Mouse (Mus musculus) megakaryocyte, embryonic 14.5 days (primary cell): ENCODE results near the gene Slc25a33. TPM values are rescaled to one million over a fixed set of nuclear protein-coding genes. Genes with fewer than 3 reads are reported as not detected.
"Not testable (repeated sequence)": the region's sequence is repeated elsewhere in the genome, so short reads cannot be mapped to it uniquely, and the experiment has no call there.

Experiments used
- H3K27me3 ChIP-seq: replicated peaks from 2 replicates; pipeline ENCODE3; 2012; ENCODE audit warnings: inconsistent platforms
- H3K36me3 ChIP-seq: replicated peaks from 2 replicates; pipeline ENCODE3; 2012; ENCODE audit warnings: low read length, inconsistent platforms, mixed read lengths
- H3K4me1 ChIP-seq: 2 replicates; pipeline ENCODE4 v1.6.1; 2012; ENCODE audit warnings: inconsistent platforms
- H3K4me3 ChIP-seq: replicated peaks from 2 replicates; pipeline ENCODE3; 2012; ENCODE audit warnings: moderate library complexity, mild to moderate bottlenecking, inconsistent platforms
- H3K9me3 ChIP-seq: 2 replicates; pipeline ENCODE4 v1.6.1; 2012; ENCODE audit warnings: inconsistent platforms
- FLI1 ChIP-seq: IDR thresholded peaks from 2 replicates; pipeline ENCODE4 v1.6.1; 2012; ENCODE audit warnings: low read length, inconsistent platforms, mixed read lengths
- GATA1 ChIP-seq: IDR thresholded peaks from 3 replicates; pipeline ENCODE4 v1.6.1; 2012; ENCODE audit warnings: mixed read lengths, low read length, inconsistent platforms, borderline replicate concordance
- polyA plus RNA-seq: library from polyadenylated mRNA; stranded (reverse); fragments of >175 nt; gene quantifications from 2 replicates; pipeline ENCODE4 v1.2.3, GENCODE M21; 2012; ENCODE audit warnings: low replicate concordance; ENCODE audit not compliant: insufficient read depth

The Slc25a33 gene
- 3.9 and 8.0 TPM in 2 replicates for polyA plus RNA-seq

- no peak for TF ChIP-seq FLI1
- TF ChIP-seq GATA1: no peak
- H3K36me3 ChIP-seq: peaks cover 12% of the 10 kb centered on the region
- peaks cover 3% of the 10 kb centered on the region for H3K27me3 ChIP-seq
- H3K9me3 ChIP-seq: no peaks in the 10 kb centered on the region
- peaks cover 58% of the 10 kb centered on the region for H3K4me1 ChIP-seq
- H3K4me3 ChIP-seq: peak within 1 kb of the TSS; percentile 97
Observed at GRCm38 (mm10) chr4:149774094-149774470, at the start of gene Slc25a33. Gene Slc25a33 (minus strand): TSS chr4:149774277.

- Histone ChIP-seq H3K36me3 (no peaks in the 10 kb centered on the region), H3K9me3 (peaks cover 11% of the 10 kb centered on the region), H3K27me3 (peaks cover 37% of the 10 kb centered on the region), H3K4me1 (peaks cover 7% of the 10 kb centered on the region; the same call in 1 of the 2 replicates), H3K4me3 (no peak overlapping the region)
- TF ChIP-seq FLI1: no peak
- no peak for TF ChIP-seq GATA1
Observed at GRCm38 (mm10) chr4:149822586-149823196, 48.6 kb upstream of the Slc25a33 start.

- Histone ChIP-seq H3K36me3 (no peaks in the 10 kb centered on the region), H3K4me3 (no peak overlapping the region), H3K4me1 (peaks cover 7% of the 10 kb centered on the region; the same call in 1 of the 2 replicates), H3K9me3 (peaks cover 8% of the 10 kb centered on the region), H3K27me3 (peaks cover 40% of the 10 kb centered on the region)
- TF ChIP-seq FLI1 (no peak), GATA1 (no peak)
Observed at GRCm38 (mm10) chr4:149822126-149822525, 48.0 kb upstream of the Slc25a33 start.

GRCm38 (mm10) chr4:149820569-149820968, 46.5 kb upstream of the Slc25a33 start:
- Histone ChIP-seq H3K4me1 (peaks cover 7% of the 10 kb centered on the region; the same call in 1 of the 2 replicates), H3K9me3 (no peaks in the 10 kb centered on the region), H3K27me3 (peaks cover 41% of the 10 kb centered on the region), H3K36me3 (no peaks in the 10 kb centered on the region), H3K4me3 (peak overlapping the region; percentile 11)
- TF ChIP-seq FLI1 (no peak), GATA1 (no peak)

DNA sequence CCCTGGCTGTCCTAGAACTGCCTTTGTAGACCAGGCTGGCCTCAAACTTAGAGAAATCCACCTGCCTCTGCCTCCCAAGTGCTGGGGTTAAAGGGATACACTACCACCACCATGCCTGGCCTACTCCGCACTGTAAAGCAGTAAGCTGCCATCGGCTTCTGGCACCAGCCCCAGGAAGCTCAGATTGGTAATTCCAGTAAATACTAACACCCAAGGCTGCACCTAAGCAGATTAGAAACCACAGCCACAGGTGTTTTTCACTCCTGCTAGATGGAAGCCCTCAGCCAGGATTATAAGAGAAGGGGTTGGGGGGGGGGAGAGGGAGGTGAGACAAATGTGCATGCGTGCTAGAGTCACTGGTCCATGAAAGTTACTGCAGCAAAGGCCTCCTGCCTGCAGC, 45.1 kb upstream of the Slc25a33 start:
- Histone ChIP-seq H3K36me3 (no peaks in the 10 kb centered on the region), H3K4me3 (no peak overlapping the region), H3K27me3 (peaks cover 52% of the 10 kb centered on the region), H3K4me1 (peaks cover 9% of the 10 kb centered on the region; the same call in 1 of the 2 replicates), H3K9me3 (no peaks in the 10 kb centered on the region)
- TF ChIP-seq FLI1: no peak
- no peak for TF ChIP-seq GATA1

- Histone ChIP-seq H3K4me1 (peaks cover 13% of the 10 kb centered on the region; the same call in 1 of the 2 replicates), H3K4me3 (no peak overlapping the region), H3K36me3 (no peaks in the 10 kb centered on the region), H3K9me3 (peaks cover 3% of the 10 kb centered on the region; the same call in 1 of the 2 replicates), H3K27me3 (peaks cover 65% of the 10 kb centered on the region)
- TF ChIP-seq FLI1 (no peak), GATA1 (no peak)
Observed at GRCm38 (mm10) chr4:149816598-149816997, 42.5 kb upstream of the Slc25a33 start.

GRCm38 (mm10) chr4:149815586-149815985, 41.5 kb upstream of the Slc25a33 start:
- no peak for TF ChIP-seq GATA1
- no peak for TF ChIP-seq FLI1
- peaks cover 7% of the 10 kb centered on the region for H3K9me3 ChIP-seq
- peaks cover 13% of the 10 kb centered on the region; the same call in 1 of the 2 replicates for H3K4me1 ChIP-seq
- peaks cover 62% of the 10 kb centered on the region for H3K27me3 ChIP-seq
- H3K4me3 ChIP-seq: no peak overlapping the region
- no peaks in the 10 kb centered on the region for H3K36me3 ChIP-seq

- no peak for TF ChIP-seq GATA1
- TF ChIP-seq FLI1: no peak
- no peak overlapping the region for H3K4me3 ChIP-seq
- H3K4me1 ChIP-seq: peaks cover 14% of the 10 kb centered on the region; the same call in 1 of the 2 replicates
- H3K36me3 ChIP-seq: no peaks in the 10 kb centered on the region
- H3K9me3 ChIP-seq: peaks cover 13% of the 10 kb centered on the region
- peaks cover 71% of the 10 kb centered on the region for H3K27me3 ChIP-seq
Observed at GRCm38 (mm10) chr4:149813409-149814184, 39.5 kb upstream of the Slc25a33 start.

DNA sequence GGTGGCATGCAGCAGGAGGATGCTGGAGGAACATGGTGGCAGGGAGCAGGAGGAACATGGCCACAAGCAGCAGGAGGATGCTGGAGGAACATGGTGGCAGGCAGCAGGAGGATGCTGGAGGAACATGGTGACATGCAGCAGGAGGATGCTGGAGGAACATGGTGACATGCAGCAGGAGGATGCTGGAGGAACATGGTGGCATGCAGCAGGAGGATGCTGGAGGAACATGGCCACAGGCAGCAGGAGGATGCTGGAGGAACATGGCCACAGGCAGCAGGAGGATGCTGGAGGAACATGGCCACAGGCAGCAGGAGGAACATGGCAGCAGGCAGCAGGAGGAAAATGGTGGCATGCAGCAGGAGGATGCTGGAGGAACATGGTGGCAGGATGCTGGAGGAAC, 36.3 kb upstream of the Slc25a33 start:
- H3K36me3 ChIP-seq: not testable (repeated sequence)
- Histone ChIP-seq H3K4me1 (peaks cover 18% of the 10 kb centered on the region; the same call in 1 of the 2 replicates), H3K27me3 (peaks cover 72% of the 10 kb centered on the region), H3K4me3 (peak overlapping the region; percentile 21), H3K9me3 (peaks cover 16% of the 10 kb centered on the region)

DNA sequence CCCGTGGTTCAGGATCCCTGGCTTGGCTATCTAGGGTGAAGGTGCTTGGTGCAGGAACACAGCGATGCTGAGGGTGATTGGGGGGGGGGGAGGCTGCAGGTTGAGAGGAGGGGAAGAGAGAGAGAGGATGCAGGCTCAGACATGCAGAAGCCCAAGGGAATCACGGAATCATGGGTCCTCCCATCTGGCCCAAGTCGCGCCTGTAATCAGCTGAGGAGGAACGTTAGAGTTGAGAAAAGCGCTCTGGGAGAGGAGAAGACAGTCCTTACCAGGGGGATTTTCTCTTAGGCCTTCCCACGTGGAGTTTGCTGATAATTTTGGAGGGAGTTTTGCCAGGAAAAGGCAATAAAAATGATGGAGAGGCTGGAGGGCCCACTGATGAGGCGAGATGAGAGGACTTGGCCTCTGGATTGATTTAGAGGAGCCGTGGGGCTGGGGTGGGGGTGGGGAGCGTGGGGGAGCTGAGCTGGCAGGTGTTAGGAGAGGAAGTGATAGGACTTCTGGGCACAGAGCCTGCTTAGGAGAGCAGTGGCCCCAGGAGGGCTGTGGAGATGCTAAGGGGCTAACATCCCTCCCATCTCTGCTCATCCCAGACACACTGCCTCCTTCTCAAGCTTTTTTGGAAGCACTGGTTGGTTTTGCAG, 34.6 kb upstream of the Slc25a33 start:
- no peaks in the 10 kb centered on the region for H3K36me3 ChIP-seq
- peaks cover 13% of the 10 kb centered on the region; the same call in 1 of the 2 replicates for H3K4me1 ChIP-seq
- H3K4me3 ChIP-seq: no peak overlapping the region
- no peak for TF ChIP-seq GATA1
- no peak for TF ChIP-seq FLI1
- peaks cover 31% of the 10 kb centered on the region for H3K9me3 ChIP-seq
- H3K27me3 ChIP-seq: peaks cover 70% of the 10 kb centered on the region
